Mouse (Mus musculus): ENCODE data around the gene Fam20b. TPM values are rescaled to one million over a fixed set of nuclear protein-coding genes. Genes with fewer than 3 reads are reported as not detected.

The Fam20b gene
- polyA plus RNA-seq (2015; fragmentation: Nextera tagmentation; extraction: Ambion mirVana), result 10.2 and 11.1 TPM in 2 replicates

GRCm38 (mm10) chr1:156718950-156719805 is at the start of gene Fam20b:
Gene Fam20b (minus strand): TSS chr1:156719086.

GRCm38 (mm10) chr1:156674195-156675000 is 44.5 kb downstream of the Fam20b start, which contains the start of gene Tor3a:
Gene Tor3a (minus strand): TSS chr1:156674356.

Other genes with a start within 250 kb of the Fam20b start
- 12.9 and 17.3 TPM in 2 replicates for gene Soat1, start 244.8 kb downstream of the Fam20b start, polyA plus RNA-seq (2015; fragmentation: Nextera tagmentation; extraction: Ambion mirVana)
- gene Gm10031, start 195.1 kb downstream of the Fam20b start, polyA plus RNA-seq (2015; fragmentation: Nextera tagmentation; extraction: Ambion mirVana), result 0.22 and 0.37 TPM in 2 replicates
- gene Abl2, start 160.3 kb downstream of the Fam20b start, polyA plus RNA-seq (2015; fragmentation: Nextera tagmentation; extraction: Ambion mirVana), result 1.6 and 1.8 TPM in 2 replicates
- gene Tor3a, start 44.7 kb downstream of the Fam20b start, polyA plus RNA-seq (2015; fragmentation: Nextera tagmentation; extraction: Ambion mirVana), result 5.8 and 9.0 TPM in 2 replicates
- gene Angptl1, start 119.5 kb upstream of the Fam20b start, polyA plus RNA-seq (2015; fragmentation: Nextera tagmentation; extraction: Ambion mirVana), result 0.69 and 0.90 TPM in 2 replicates
- 32.7 and 42.7 TPM in 2 replicates for gene Ralgps2, start 220.5 kb upstream of the Fam20b start, polyA plus RNA-seq (2015; fragmentation: Nextera tagmentation; extraction: Ambion mirVana)

Data from spleen, postnatal 0 days (tissue).